Mouse (Mus musculus) layer of hippocampus, adult 2 months (tissue): ENCODE measurements around the gene Gm10226. TPM values are rescaled to one million over a fixed set of nuclear protein-coding genes. Genes with fewer than 3 reads are reported as not detected.
"Not testable (repeated sequence)": the region's sequence is repeated elsewhere in the genome, so short reads cannot be mapped to it uniquely, and the experiment has no call there.

Experiments
- DNase-seq, 2 experiments: peaks; one replicate each; pipeline ENCODE4 v3.0.0; 2022; ENCODE audit warnings: low spot score in 2 of 2
- H3K27ac ChIP-seq: fragments of 200-600 bp; 2 replicates; pipeline ENCODE4 v1.8.1; 2022
- H3K4me3 ChIP-seq: fragments of 200-600 bp; 2 replicates; pipeline ENCODE4 v1.8.1; 2022; ENCODE audit warnings: mild to moderate bottlenecking
- CTCF ChIP-seq: fragments of 200-600 bp; conservative IDR thresholded peaks from 2 replicates; pipeline ENCODE4 v1.8.1; 2022; ENCODE audit warnings: antibody characterized with exemption, mild to moderate bottlenecking, moderate library complexity
- total RNA-seq, 2 experiments: library from RNA; stranded (reverse); gene quantifications; 2 replicates each; pipeline ENCODE4 v1.2.3; 2021

Gene Gm10226
- total RNA-seq, 2 experiments from 2014 or later, result 3.5 to 5.6 TPM

- peak overlapping the region; percentile 11; the same call in 1 of the 2 replicates for H3K27ac ChIP-seq
- peak overlapping the region; percentile 82 for H3K4me3 ChIP-seq
These were observed 16.7 kb downstream of the Gm10226 start for GRCm38 (mm10) chr17:21708401-21708800.

GRCm38 (mm10) chr17:21730495-21730894 lies 38.8 kb downstream of the Gm10226 start, which contains the start of gene Zfp229:
TSS of gene Zfp229 (plus strand) at chr17:21730795.
- not testable (repeated sequence) for H3K27ac ChIP-seq, DNase-seq, H3K4me3 ChIP-seq

More at GRCm38 (mm10) chr17:21708401-21708800, 16.7 kb downstream of the Gm10226 start:
- no peak for DNase-seq
- no peak for TF ChIP-seq CTCF

GRCm38 (mm10) chr17:21733049-21733448 lies 41.4 kb downstream of the Gm10226 start:
- Histone ChIP-seq H3K4me3 (peak overlapping the region; percentile 82), H3K27ac (peak overlapping the region; percentile 87)
- DNase-seq, result no peak
- TF ChIP-seq CTCF, result no peak

GRCm38 (mm10) chr17:21733529-21734031 lies 41.9 kb downstream of the Gm10226 start:
- H3K4me3 ChIP-seq, result peak overlapping the region; percentile 82
- TF ChIP-seq CTCF, result peak; percentile 50
- peak overlapping the region; percentile 87 for H3K27ac ChIP-seq
- peak; percentile 40 to 44 for DNase-seq

Other genes with a start within 250 kb of the Gm10226 start
- gene Zfp51, start 241.5 kb upstream of the Gm10226 start, total RNA-seq, result 1 to 10 TPM; 3.7 to 3.8 TPM
- gene Zfp53, start 202.9 kb upstream of the Gm10226 start, total RNA-seq, result 1 to 10 TPM; 5.0 to 5.7 TPM
- 1 to 10 TPM; 5.7 to 7.4 TPM for gene Zfp52, start 156.3 kb upstream of the Gm10226 start, total RNA-seq
- gene Zfp948, start 124.9 kb upstream of the Gm10226 start, total RNA-seq, result 10 to 100 TPM; 11.0 to 12.2 TPM
- gene Zfp983, start 41.2 kb upstream of the Gm10226 start, total RNA-seq, result 10 to 100 TPM; 11.1 to 11.3 TPM
- 1 to 10 TPM; 8.2 to 8.6 TPM for gene Zfp760, start 15.9 kb downstream of the Gm10226 start, total RNA-seq
- gene Zfp229, start 38.9 kb downstream of the Gm10226 start, total RNA-seq, result 1 to 10 TPM; 4.5 to 6.6 TPM
- under 1 TPM; 0.56 to 0.69 TPM for gene Zfp820, start 153.9 kb downstream of the Gm10226 start, total RNA-seq
- gene Zfp995, start 218.1 kb downstream of the Gm10226 start, total RNA-seq, result 1 to 10 TPM; 5.3 to 5.8 TPM